Mouse (Mus musculus) heart, adult 2 months (tissue): ENCODE data around the gene Cd81.

Experiments
- CTCF ChIP-seq: fragments of 200-600 bp; IDR thresholded peaks from 2 replicates; pipeline ENCODE4 v1.8.1; 2022; ENCODE audit warnings: antibody characterized with exemption, mild to moderate bottlenecking, moderate library complexity
- EP300 ChIP-seq: fragments of 200-500 bp; IDR thresholded peaks from 2 replicates; pipeline ENCODE4 v1.6.1; 2011; ENCODE audit warnings: low read depth, low read length, control low read depth; ENCODE audit not compliant: insufficient read depth
- POLR2A ChIP-seq: fragments of 200-500 bp; IDR thresholded peaks from 2 replicates; pipeline ENCODE4 v1.6.1; 2011; ENCODE audit warnings: mild to moderate bottlenecking, low read depth, low read length, control low read depth; ENCODE audit not compliant: insufficient read depth

DNA sequence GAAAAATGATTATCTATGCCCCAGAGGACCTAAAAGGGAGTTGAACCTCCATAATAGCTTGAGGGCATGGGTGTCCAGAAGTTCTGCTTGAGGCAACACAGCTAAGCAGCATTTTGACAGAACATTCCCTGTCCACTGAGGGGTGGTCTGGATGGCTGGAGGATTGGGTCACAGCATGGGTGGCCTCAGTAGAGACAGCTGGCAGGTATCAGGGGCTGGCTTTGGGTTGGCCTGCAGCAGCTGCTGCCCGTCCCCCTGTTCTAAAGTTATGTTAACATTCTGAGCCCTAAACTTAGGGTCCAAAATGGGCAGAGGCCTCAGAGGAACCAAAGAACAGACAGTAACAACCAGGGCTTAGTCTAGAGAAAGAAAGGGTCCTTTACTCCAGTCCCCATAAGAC, 41.3 kb upstream of the Cd81 start:
- TF ChIP-seq CTCF, result no peak
- TF ChIP-seq EP300, result no peak
- no peak for TF ChIP-seq POLR2A
